Mouse (Mus musculus) embryonic facial prominence, embryonic 10.5 days (tissue): ENCODE measurements around the gene Pdxdc1. TPM values are rescaled to one million over a fixed set of nuclear protein-coding genes. Genes with fewer than 3 reads are reported as not detected.

ENCODE experiments used
- DNase-seq: peaks from one replicate; pipeline ENCODE4 v3.0.0-alpha.2; 2017; ENCODE audit warnings: low spot score
- H3K27ac ChIP-seq: fragments of 300-500 bp; sonication (generic); replicated peaks from 2 replicates; pipeline ENCODE4 v1.5.1; 2016; ENCODE audit warnings: mild to moderate bottlenecking
- H3K27me3 ChIP-seq: fragments of 300-500 bp; sonication (generic); replicated peaks from 2 replicates; pipeline ENCODE4 v1.6.1; 2016; ENCODE audit warnings: low read depth, mild to moderate bottlenecking; ENCODE audit not compliant: poor library complexity, severe bottlenecking
- H3K36me3 ChIP-seq: fragments of 300-500 bp; sonication (generic); replicated peaks from 2 replicates; pipeline ENCODE4 v1.6.1; 2016; ENCODE audit warnings: mild to moderate bottlenecking, moderate library complexity
- H3K4me1 ChIP-seq: fragments of 300-500 bp; sonication (generic); 2 replicates; pipeline ENCODE4 v1.6.1; 2016
- H3K4me3 ChIP-seq: fragments of 300-500 bp; sonication (generic); 2 replicates; pipeline ENCODE4 v1.5.1; 2016; ENCODE audit warnings: mild to moderate bottlenecking, moderate library complexity
- H3K9me3 ChIP-seq: fragments of 300-500 bp; sonication (generic); 2 replicates; pipeline ENCODE4 v1.6.1; 2016; ENCODE audit warnings: mild to moderate bottlenecking
- WGBS: fragments of 180-500 bp; shearing (Covaris S2); methylation state at CpG from one replicate; pipeline ENCODE4 v1.1.7; 2016; 5-methylcytosine and 5-hydroxymethylcytosine counted together
- polyA plus RNA-seq: library from polyadenylated mRNA; unstranded; fragments of >200 nt; fragmentation: Nextera tagmentation; extraction: Ambion mirVana; gene quantifications from 2 replicates; pipeline ENCODE4 v1.2.1, GENCODE M21; 2016

Pdxdc1 gene
- polyA plus RNA-seq, 1 experiment from 2014 or later: 72.2 TPM

DNA sequence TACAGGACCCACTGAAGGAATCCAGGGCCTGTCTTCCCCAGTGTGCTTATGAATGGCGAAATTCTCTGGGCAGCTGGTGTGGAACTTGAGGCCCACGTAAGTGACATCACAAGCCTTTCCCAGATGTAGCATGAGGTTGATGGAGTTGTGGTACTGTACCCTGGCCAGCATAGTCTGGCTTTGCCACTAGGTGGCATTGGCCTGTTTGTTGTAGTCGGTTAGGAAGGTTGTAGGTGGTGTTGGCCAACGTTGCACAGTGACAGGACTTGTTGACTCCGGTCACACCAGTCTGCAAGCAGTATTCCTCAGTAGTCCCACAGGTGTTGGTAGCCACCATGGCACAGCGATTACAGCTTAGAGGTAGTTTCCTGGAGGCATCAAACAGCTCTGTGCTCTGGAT lies 18.1 kb upstream of the Pdxdc1 start:
- Histone ChIP-seq H3K36me3 (0 out of 2 replicates have a peak, but pooled peaks cover 2% of the 10 kb centered on the region), H3K4me1 (no peaks in the 10 kb centered on the region), H3K27me3 (no peaks in the 10 kb centered on the region), H3K9me3 (no peaks in the 10 kb centered on the region; the same call in 1 of the 2 replicates), H3K4me3 (no peak overlapping the region), H3K27ac (no peak overlapping the region)
- 86% methylated on average over 6 of the region's 6 CpGs for WGBS
- DNase-seq: no peak

DNA sequence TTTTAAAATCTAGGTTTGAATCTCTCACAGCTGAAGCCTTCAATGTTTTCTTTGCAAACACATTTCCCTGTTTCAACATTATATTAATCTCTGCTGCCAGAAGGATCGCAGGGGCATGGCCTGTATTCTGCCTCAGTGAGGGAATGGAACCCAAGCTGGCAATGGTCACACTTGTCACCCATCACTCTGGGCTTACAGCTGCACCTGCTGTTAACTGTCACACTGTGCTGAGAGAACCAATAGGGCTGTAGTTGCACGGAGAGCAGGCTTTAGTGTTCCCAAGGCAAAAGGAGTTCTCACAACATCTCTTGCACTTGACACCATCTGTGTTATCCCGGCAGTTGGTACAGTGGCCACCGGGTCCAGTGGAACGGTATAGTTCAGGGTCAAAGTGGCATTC lies 17.2 kb upstream of the Pdxdc1 start:
- H3K27ac ChIP-seq: no peak overlapping the region
- WGBS: 91% methylated on average over 5 of the region's 5 CpGs

DNA sequence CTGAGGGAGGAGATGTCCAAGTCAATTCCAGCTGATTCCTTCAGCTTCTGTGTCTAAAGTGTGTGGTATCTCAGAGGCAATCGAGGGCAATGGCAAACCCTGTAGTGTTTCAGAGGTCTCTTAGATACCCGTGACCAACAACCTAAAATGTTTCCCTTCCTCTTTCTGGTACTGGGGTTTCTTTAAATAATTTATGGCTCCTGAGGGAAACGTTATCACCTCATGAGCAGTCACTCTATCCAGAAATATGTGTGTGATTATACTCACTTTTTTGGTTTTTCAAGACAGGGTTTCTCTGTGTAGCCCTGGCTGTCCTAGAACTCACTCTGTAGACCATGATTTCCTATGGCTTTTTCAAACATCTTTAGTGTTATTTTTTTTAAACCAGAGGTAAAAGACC lies 4.4 kb upstream of the Pdxdc1 start:
- no peak overlapping the region for H3K27ac ChIP-seq
- WGBS: 86% methylated on average over 3 of the region's 3 CpGs
- no peaks in the 10 kb centered on the region for H3K36me3 ChIP-seq
- H3K9me3 ChIP-seq: no peaks in the 10 kb centered on the region
- peaks cover under 1% of the 10 kb centered on the region; the same call in 1 of the 2 replicates for H3K4me1 ChIP-seq
- H3K4me3 ChIP-seq: no peak overlapping the region
- no peaks in the 10 kb centered on the region for H3K27me3 ChIP-seq
- DNase-seq: no peak

More for the DNA sequence above, 17.2 kb upstream of the Pdxdc1 start:
- no peaks in the 10 kb centered on the region for H3K27me3 ChIP-seq
- DNase-seq: no peak
- H3K9me3 ChIP-seq: no peaks in the 10 kb centered on the region; the same call in 1 of the 2 replicates
- 0 out of 2 replicates have a peak, but pooled peaks cover 2% of the 10 kb centered on the region for H3K36me3 ChIP-seq
- H3K4me3 ChIP-seq: no peak overlapping the region
- H3K4me1 ChIP-seq: no peaks in the 10 kb centered on the region

DNA sequence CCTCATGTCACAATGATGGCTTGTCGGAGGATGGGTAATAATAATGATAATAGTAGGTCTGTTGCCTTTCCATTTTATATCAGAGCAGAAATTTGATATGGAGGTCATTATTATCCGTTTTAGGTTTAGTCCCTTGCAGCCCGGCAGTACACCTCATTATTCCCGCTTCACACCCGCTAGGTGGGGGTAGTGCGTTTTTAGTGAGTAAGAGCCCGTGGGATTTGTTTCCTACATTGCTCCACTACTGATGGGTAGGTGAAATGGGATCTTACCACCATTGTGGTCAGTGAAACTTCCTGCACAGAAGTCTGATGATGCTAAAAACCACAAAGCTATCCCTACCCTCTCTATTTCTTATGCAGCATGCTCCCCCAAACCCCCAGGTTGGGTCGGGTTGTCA lies 557 bp upstream of the Pdxdc1 start:
- WGBS: 7% methylated on average over 8 of the region's 8 CpGs
- peak overlapping the region; percentile 89 for H3K4me3 ChIP-seq

GRCm38 (mm10) chr16:13902397-13902831 lies 517 bp downstream of the Pdxdc1 start:
- H3K36me3 ChIP-seq: no peaks in the 10 kb centered on the region
- H3K4me3 ChIP-seq: peak overlapping the region; percentile 89
- H3K27me3 ChIP-seq: no peaks in the 10 kb centered on the region
- H3K4me1 ChIP-seq: peaks cover 11% of the 10 kb centered on the region
- H3K27ac ChIP-seq: peak overlapping the region; percentile 91
- no peak for DNase-seq
- H3K9me3 ChIP-seq: no peaks in the 10 kb centered on the region
- under 1% methylated on average over 30 of the region's 30 CpGs for WGBS

More for the DNA sequence above, 557 bp upstream of the Pdxdc1 start:
- Histone ChIP-seq H3K36me3 (no peaks in the 10 kb centered on the region), H3K9me3 (no peaks in the 10 kb centered on the region), H3K27me3 (no peaks in the 10 kb centered on the region), H3K4me1 (peaks cover 11% of the 10 kb centered on the region), H3K27ac (peak overlapping the region; percentile 91)
- DNase-seq: no peak

DNA sequence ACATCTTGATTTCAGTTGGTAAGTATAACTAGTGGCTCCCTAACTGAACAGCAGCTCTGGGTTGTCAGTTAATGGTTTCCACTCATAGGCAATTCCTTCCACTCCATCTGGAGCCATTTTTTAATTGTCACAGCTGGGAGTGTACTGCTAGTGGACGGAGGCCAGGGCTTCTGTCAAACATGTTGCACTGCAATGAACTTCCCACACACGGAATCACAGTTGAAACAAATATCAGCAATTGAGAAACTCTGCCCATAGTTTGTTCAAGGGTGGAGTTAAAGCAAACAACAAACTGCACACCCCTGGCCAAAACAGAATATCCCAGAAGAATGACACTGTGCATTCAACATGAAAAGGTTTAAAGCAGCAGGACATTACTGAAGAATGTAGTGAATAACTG lies 4.0 kb downstream of the Pdxdc1 start:
- Histone ChIP-seq H3K27me3 (no peaks in the 10 kb centered on the region), H3K36me3 (no peaks in the 10 kb centered on the region), H3K27ac (no peak overlapping the region), H3K9me3 (no peaks in the 10 kb centered on the region), H3K4me1 (peaks cover 11% of the 10 kb centered on the region), H3K4me3 (no peak overlapping the region)
- 74% methylated on average over 2 of the region's 2 CpGs for WGBS
- DNase-seq: no peak

DNA sequence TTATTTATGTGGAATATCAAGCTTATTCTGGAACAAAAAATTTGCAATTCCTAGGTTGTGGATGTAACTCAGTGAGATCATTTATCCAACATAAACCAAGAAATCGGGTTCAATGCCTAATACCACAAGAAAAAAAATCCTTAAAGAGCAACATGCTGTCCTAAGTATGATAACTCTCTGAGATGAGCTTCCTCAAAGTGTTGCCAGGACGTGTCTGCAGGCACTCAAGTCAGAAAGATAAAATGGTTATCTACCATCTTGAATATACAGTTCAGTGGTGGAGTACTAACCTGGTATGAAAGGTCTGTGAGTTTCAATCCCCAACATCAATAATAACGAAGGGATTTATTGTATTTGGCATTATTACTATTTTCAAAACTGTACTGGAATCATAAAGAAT lies 6.6 kb downstream of the Pdxdc1 start:
- Histone ChIP-seq H3K4me3 (no peak overlapping the region), H3K27me3 (no peaks in the 10 kb centered on the region), H3K9me3 (no peaks in the 10 kb centered on the region), H3K4me1 (peaks cover 1% of the 10 kb centered on the region), H3K27ac (no peak overlapping the region), H3K36me3 (no peaks in the 10 kb centered on the region)
- 80% methylated on average over 3 of the region's 3 CpGs for WGBS
- no peak for DNase-seq

DNA sequence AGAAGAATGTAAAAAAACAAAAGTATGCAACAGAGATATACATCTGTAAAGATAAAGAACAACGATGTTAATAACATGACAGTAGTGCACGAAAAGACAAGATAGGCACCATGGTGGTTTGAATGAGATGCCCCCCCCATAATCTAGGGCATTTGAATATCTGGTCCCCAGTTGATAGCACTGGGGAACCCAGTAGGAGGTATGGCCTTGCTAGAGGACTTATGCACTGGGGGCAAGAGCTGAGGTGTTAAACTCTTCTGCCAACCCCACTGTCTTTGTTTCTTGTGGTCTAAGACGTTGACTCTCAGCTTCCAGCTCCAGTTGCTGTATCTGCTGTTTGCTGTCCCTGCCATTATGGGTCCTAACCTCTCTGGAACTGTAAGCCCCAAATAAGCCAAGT lies 7.2 kb downstream of the Pdxdc1 start:
- Histone ChIP-seq H3K4me1 (no peaks in the 10 kb centered on the region), H3K9me3 (no peaks in the 10 kb centered on the region), H3K27me3 (no peaks in the 10 kb centered on the region), H3K4me3 (no peak overlapping the region), H3K36me3 (no peaks in the 10 kb centered on the region), H3K27ac (no peak overlapping the region)
- no peak for DNase-seq
- WGBS: 87% methylated on average over 3 of the region's 3 CpGs

GRCm38 (mm10) chr16:13894097-13894496 lies 8.8 kb downstream of the Pdxdc1 start:
- Histone ChIP-seq H3K27ac (no peak overlapping the region), H3K36me3 (no peaks in the 10 kb centered on the region), H3K27me3 (no peaks in the 10 kb centered on the region), H3K4me3 (no peak overlapping the region), H3K4me1 (no peaks in the 10 kb centered on the region), H3K9me3 (no peaks in the 10 kb centered on the region)
- no peak for DNase-seq
- WGBS: 88% methylated on average over 2 of the region's 2 CpGs

DNA sequence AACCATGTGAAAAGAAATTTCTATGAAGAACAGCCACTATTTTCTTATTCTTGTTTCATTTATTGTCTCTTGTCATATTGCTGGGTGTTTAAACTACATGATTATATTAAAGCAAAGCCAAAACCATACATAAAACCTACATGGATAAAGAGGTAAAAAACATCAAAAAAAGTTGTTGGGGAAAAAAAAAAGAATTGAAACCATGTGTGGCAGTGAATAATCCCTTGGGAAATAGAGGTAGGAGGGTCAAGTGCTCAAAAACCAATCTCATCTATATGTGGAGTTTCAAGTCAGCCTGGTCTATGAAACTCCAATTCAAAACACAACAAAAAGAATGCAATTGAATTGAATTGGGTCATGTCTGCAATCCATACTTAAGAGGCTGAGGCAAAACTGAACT lies 10.1 kb downstream of the Pdxdc1 start:
- H3K27ac ChIP-seq: no peak overlapping the region
- no peaks in the 10 kb centered on the region for H3K9me3 ChIP-seq
- DNase-seq: no peak
- no peaks in the 10 kb centered on the region for H3K36me3 ChIP-seq
- H3K4me1 ChIP-seq: no peaks in the 10 kb centered on the region
- H3K27me3 ChIP-seq: no peaks in the 10 kb centered on the region
- no peak overlapping the region for H3K4me3 ChIP-seq

GRCm38 (mm10) chr16:13890449-13890848 lies 12.5 kb downstream of the Pdxdc1 start:
- Histone ChIP-seq H3K9me3 (no peaks in the 10 kb centered on the region), H3K4me3 (no peak overlapping the region), H3K27me3 (no peaks in the 10 kb centered on the region), H3K27ac (no peak overlapping the region), H3K36me3 (no peaks in the 10 kb centered on the region), H3K4me1 (no peaks in the 10 kb centered on the region)
- 85% methylated on average over 2 of the region's 2 CpGs for WGBS
- no peak for DNase-seq

DNA sequence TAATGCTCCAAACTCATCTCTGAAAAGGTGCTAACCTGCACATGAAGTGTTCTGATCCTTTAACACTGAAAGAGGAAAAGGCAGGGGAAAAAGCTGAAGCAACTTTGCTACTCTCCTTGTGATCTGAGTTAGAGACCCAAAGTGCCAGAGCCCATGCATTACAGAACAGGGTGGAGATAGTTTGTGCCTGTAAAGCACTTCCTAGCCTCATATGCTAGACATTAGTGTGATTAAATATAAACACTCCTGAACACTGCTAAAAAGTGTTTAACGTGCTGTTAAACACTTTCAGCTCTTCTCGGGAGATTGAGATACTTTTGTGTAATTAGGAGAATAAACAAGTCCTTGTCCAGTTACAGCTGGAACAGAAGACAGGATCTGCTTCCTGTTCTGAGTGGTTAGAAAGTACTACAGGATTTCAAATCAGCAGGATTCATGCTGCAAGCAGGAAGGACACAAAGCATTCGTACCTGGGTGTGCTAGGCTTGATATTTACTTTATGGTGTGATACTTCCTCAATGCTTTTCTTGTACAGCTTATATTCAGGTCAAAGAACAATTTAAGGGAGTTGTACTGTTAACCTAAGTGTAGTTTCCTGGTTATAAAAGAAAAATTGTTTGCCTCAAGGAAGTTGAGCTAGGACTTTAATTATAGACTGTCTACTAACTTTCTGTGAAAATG lies 19.7 kb downstream of the Pdxdc1 start:
- Histone ChIP-seq H3K27me3 (no peaks in the 10 kb centered on the region), H3K4me1 (no peaks in the 10 kb centered on the region), H3K36me3 (peaks cover 18% of the 10 kb centered on the region), H3K4me3 (no peak overlapping the region), H3K27ac (no peak overlapping the region), H3K9me3 (no peaks in the 10 kb centered on the region)
- DNase-seq: no peak
- WGBS: 45% methylated on average over 3 of the region's 3 CpGs

DNA sequence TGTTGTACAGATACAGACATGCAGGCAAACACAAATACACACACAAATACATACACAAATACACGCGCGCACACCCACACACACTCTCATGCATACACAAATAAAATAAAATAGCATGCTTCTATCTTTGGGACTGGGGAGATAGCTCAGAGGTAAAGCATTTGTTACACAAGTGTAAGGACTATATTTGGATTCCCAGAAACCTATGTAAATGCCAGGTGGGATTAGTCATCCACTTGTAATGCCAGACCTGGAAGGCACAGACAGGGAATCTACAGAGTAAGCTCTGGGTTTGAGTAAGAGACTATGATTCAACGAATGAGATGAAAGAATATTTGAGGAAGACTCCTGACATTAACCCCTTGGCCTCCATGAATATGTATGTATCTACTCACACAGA lies 27.4 kb downstream of the Pdxdc1 start:
- DNase-seq: no peak
- H3K36me3 ChIP-seq: peaks cover 72% of the 10 kb centered on the region
- no peaks in the 10 kb centered on the region for H3K27me3 ChIP-seq
- no peaks in the 10 kb centered on the region for H3K9me3 ChIP-seq
- 92% methylated on average over 4 of the region's 4 CpGs for WGBS
- no peaks in the 10 kb centered on the region for H3K4me1 ChIP-seq
- H3K4me3 ChIP-seq: no peak overlapping the region
- no peak overlapping the region for H3K27ac ChIP-seq
